Mouse (Mus musculus): Measurements from ENCODE around the gene Amph. TPM values are rescaled to one million over a fixed set of nuclear protein-coding genes. Genes with fewer than 3 reads are reported as not detected.
A peak's percentile ranks its signal among the peaks of the same experiment; 100 is the strongest.
"Not testable (repeated sequence)": the region's sequence is repeated elsewhere in the genome, so short reads cannot be mapped to it uniquely, and the experiment has no call there.

Amph gene
- total RNA-seq (2014; rRNA removed) (110 TPM in 2 replicates), polyA plus RNA-seq (2015; fragmentation: Nextera tagmentation; extraction: Ambion mirVana) (63.8 and 65.2 TPM in 2 replicates)

DNA sequence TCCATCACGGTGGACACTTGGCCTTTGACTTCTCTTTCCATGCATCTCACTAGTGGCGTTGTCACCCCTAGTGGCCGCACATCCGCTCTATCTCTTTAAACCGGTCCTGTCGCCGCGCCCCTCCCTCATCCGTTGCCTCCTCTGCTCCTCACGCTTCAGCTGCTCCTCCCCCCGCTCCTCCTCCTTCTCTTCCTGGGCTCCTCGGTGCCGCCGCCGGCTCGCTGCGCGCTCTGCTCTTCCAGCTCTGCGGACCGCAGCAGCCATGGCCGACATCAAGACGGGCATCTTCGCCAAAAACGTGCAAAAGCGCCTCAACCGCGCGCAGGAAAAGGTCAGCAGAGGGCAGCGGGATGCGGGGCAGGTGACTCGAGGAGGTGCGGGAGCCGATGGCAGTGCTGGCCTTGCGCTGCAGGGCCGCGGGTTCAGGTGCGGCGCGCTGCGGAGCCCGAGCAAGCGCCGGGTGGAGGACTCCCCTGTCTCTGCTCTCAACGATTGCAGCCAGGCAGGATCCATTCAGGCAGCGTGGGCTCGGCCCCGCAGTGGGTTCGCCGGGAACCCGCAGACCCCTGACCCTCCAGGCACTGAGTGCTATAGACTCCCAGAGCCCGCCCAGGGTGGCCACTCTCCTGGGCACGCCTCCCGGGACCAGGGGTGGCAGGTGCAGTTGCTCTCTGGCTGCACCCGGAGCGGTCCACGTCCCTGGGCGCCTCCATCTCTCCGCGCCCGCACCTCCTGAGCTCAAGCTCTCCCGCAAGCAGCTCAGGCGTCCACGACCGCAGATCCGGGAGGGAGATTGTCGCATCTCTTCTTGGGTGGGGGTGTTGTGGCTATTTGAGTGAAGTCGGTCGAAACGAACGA is at the start of gene Amph:
TSS of gene Amph (plus strand) at position 35 of the 858 bp plus-strand sequence.
- Histone ChIP-seq H3K4me1 (ENCODE audit: insufficient read depth, low read length) (peaks cover 10% of the 10 kb centered on the region), H3K36me3 (ENCODE audit: insufficient read depth, low read length) (no peaks in the 10 kb centered on the region), H3K4me2 (ENCODE audit: low read depth, low read length, poor library complexity, severe bottlenecking) (peak within 1 kb of the TSS; percentile 65), H3K9me3 (ENCODE audit: low read length) (no peaks in the 10 kb centered on the region), H3K27me3 (ENCODE audit: insufficient read depth, low read length) (no peaks in the 10 kb centered on the region), H3K27ac (ENCODE audit: low read depth, low read length) (peak within 1 kb of the TSS; percentile 93), H3K4me3 (ENCODE audit: low read depth, low read length) (peak within 1 kb of the TSS; percentile 93), H3K9ac (replicated peaks; ENCODE audit: low read length, poor library complexity, severe bottlenecking) (peak within 1 kb of the TSS; percentile 91)
- peak; percentile 81 for TF ChIP-seq CTCF (IDR thresholded peaks at IDR 0.05)
- peak; percentile 91 for DNase-seq (ENCODE audit: low spot score)
- ATAC-seq (ENCODE audit: low FRiP score): peak; percentile 96
- WGBS: under 1% methylated on average over 59 of the region's 70 CpGs

DNA sequence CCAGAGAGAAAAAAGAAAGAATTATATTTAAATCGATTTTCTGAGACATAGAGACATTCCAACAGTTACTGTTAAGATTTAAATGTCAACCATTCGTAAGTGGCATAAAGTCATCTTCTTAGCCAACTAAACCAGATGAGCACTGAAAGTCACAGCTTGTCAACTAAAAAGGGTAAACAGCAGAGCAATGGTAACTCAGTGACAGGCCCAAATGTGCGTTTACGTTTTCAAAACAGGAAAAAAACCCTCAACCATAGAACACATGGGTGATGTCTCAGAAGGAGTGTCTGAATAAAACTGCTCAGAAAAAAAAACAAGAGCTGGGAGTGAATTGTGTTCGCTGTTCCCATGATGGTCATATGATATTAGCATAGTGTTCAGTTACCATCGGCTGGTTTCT is 44.4 kb upstream of the Amph start:
- ATAC-seq (ENCODE audit: low FRiP score) (no peak), DNase-seq (ENCODE audit: low spot score) (no peak)
- Histone ChIP-seq H3K4me1 (ENCODE audit: insufficient read depth, low read length) (no peaks in the 10 kb centered on the region), H3K27me3 (ENCODE audit: insufficient read depth, low read length) (no peaks in the 10 kb centered on the region), H3K9ac (replicated peaks; ENCODE audit: low read length, poor library complexity, severe bottlenecking) (no peak overlapping the region), H3K36me3 (ENCODE audit: insufficient read depth, low read length) (no peaks in the 10 kb centered on the region), H3K9me3 (ENCODE audit: low read length) (no peaks in the 10 kb centered on the region), H3K4me3 (ENCODE audit: low read depth, low read length) (no peak overlapping the region), H3K27ac (ENCODE audit: low read depth, low read length) (no peak overlapping the region), H3K4me2 (ENCODE audit: low read depth, low read length, poor library complexity, severe bottlenecking) (no peak overlapping the region)
- TF ChIP-seq CTCF (IDR thresholded peaks at IDR 0.05): no peak
- 88% methylated on average over 6 of the region's 6 CpGs for WGBS

DNA sequence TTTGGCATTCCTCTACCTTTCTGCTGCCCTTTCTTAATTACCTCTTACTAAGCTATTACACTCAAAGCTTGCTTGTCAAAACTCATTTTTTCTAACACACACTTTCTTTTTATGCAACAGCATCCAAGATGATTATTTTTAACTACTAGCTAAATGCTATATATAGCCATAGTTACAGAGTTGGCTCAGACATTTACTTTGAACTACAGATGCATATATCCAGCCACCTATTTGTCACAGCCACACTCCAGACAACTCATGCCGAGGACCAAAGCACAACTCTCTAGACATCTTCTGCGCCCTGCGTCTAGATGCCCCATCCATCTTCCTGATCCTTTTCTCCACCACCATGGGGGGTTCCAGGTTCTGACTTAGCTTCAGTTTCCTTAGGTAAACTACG is 33.2 kb upstream of the Amph start:
- Histone ChIP-seq H3K4me1 (ENCODE audit: insufficient read depth, low read length) (no peaks in the 10 kb centered on the region), H3K4me2 (ENCODE audit: low read depth, low read length, poor library complexity, severe bottlenecking) (no peak overlapping the region), H3K36me3 (ENCODE audit: insufficient read depth, low read length) (no peaks in the 10 kb centered on the region), H3K9me3 (ENCODE audit: low read length) (no peaks in the 10 kb centered on the region), H3K4me3 (ENCODE audit: low read depth, low read length) (no peak overlapping the region), H3K27me3 (ENCODE audit: insufficient read depth, low read length) (no peaks in the 10 kb centered on the region), H3K9ac (replicated peaks; ENCODE audit: low read length, poor library complexity, severe bottlenecking) (no peak overlapping the region), H3K27ac (ENCODE audit: low read depth, low read length) (no peak overlapping the region)
- WGBS: 94% methylated on average over 4 of the region's 4 CpGs
- no peak for TF ChIP-seq CTCF (IDR thresholded peaks at IDR 0.05)
- ATAC-seq (ENCODE audit: low FRiP score) (no peak), DNase-seq (ENCODE audit: low spot score) (no peak)

DNA sequence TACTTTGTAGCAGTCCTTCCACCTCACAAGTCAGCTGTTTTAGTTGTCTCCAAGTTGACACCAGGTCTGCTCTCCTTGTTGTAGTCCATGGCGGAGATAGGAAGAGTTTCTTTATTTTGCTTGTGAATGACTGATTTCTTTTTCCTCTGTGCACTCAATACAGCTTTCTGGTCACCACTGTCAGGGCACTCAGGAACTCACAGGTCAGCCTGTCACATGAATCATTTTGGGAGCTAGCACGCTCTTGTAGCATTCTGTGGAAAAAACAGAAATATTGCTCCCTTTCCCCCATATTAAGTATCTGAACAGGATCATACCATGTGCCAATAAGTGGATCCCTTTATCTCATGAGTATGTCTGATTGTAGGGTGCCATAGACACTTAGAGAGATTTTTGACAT is 14.8 kb upstream of the Amph start:
- H3K9ac ChIP-seq (replicated peaks; ENCODE audit: low read length, poor library complexity, severe bottlenecking); H3K4me1 ChIP-seq (ENCODE audit: insufficient read depth, low read length); H3K4me2 ChIP-seq (ENCODE audit: low read depth, low read length, poor library complexity, severe bottlenecking); H3K36me3 ChIP-seq (ENCODE audit: insufficient read depth, low read length); H3K27me3 ChIP-seq (ENCODE audit: insufficient read depth, low read length); H3K9me3 ChIP-seq (ENCODE audit: low read length); H3K4me3 ChIP-seq (ENCODE audit: low read depth, low read length); ATAC-seq (ENCODE audit: low FRiP score); H3K27ac ChIP-seq (ENCODE audit: low read depth, low read length); DNase-seq (ENCODE audit: low spot score): not testable (repeated sequence)
- WGBS: 89% methylated on average over 1 of the region's 2 CpGs

DNA sequence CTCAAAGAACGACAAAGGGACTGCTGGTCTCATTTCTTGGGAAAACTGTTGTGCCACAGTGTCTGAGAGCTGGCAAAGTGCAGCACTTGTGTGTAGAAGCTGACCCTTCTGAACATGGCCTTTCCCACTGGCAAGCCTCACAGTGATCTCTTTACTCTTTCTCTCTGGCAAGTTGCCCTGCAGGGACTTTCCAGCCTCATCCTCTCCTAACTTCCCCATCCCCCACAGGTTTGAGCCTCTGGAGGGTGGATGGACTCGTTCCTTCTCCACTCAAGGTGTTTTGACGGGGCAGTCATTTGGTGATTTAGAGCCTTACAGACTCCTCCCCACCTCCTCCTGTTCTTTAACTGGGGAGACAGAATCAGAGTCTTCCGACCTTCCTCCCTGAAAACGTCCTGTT is 319 bp upstream of the Amph start:
- Histone ChIP-seq H3K9me3 (ENCODE audit: low read length) (no peaks in the 10 kb centered on the region), H3K4me1 (ENCODE audit: insufficient read depth, low read length) (peaks cover 10% of the 10 kb centered on the region), H3K4me3 (ENCODE audit: low read depth, low read length) (peak overlapping the region; percentile 93), H3K9ac (replicated peaks; ENCODE audit: low read length, poor library complexity, severe bottlenecking) (peak overlapping the region; percentile 91), H3K27me3 (ENCODE audit: insufficient read depth, low read length) (no peaks in the 10 kb centered on the region), H3K36me3 (ENCODE audit: insufficient read depth, low read length) (no peaks in the 10 kb centered on the region), H3K4me2 (ENCODE audit: low read depth, low read length, poor library complexity, severe bottlenecking) (peak overlapping the region; percentile 65), H3K27ac (ENCODE audit: low read depth, low read length) (peak overlapping the region; percentile 93)
- no peak for TF ChIP-seq CTCF (IDR thresholded peaks at IDR 0.05)
- DNase-seq (ENCODE audit: low spot score) (peak; percentile 5), ATAC-seq (ENCODE audit: low FRiP score) (no peak; the same call in 1 of the 2 replicates)
- WGBS: 15% methylated on average over 5 of the region's 5 CpGs

DNA sequence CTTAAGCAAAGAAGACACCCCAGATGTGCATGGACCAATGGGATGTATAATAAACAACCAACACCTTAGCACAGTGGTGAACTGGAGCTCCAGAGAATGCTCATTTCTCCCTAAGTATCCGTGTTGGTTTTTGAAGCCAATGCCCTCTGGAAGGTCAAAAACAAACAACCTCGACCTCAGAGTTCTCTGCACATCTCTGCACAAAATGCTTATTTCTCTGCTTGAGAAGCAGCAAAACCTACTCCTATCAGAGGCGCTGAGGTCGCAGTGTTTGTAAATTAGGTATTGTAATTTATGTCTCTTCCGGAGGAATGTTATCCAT is 985 bp downstream of the Amph start:
- peak overlapping the region; percentile 65 for H3K4me2 ChIP-seq (ENCODE audit: low read depth, low read length, poor library complexity, severe bottlenecking)
- H3K9me3 ChIP-seq (ENCODE audit: low read length): no peaks in the 10 kb centered on the region
- TF ChIP-seq CTCF (IDR thresholded peaks at IDR 0.05): no peak
- peak; percentile 36 for DNase-seq (ENCODE audit: low spot score)
- no peak; the same call in 1 of the 2 replicates for ATAC-seq (ENCODE audit: low FRiP score)
- 7% methylated on average over 5 of the region's 5 CpGs for WGBS
- H3K9ac ChIP-seq (replicated peaks; ENCODE audit: low read length, poor library complexity, severe bottlenecking): peak overlapping the region; percentile 91
- H3K4me1 ChIP-seq (ENCODE audit: insufficient read depth, low read length): peaks cover 10% of the 10 kb centered on the region
- H3K4me3 ChIP-seq (ENCODE audit: low read depth, low read length): peak overlapping the region; percentile 93
- H3K27me3 ChIP-seq (ENCODE audit: insufficient read depth, low read length): no peaks in the 10 kb centered on the region
- no peaks in the 10 kb centered on the region for H3K36me3 ChIP-seq (ENCODE audit: insufficient read depth, low read length)
- peak overlapping the region; percentile 93; the same call in 1 of the 2 replicates for H3K27ac ChIP-seq (ENCODE audit: low read depth, low read length)

All from midbrain, postnatal 0 days (tissue).